Mouse (Mus musculus): Measurements from ENCODE around the gene Fam214b. TPM values are rescaled to one million over a fixed set of nuclear protein-coding genes. Genes with fewer than 3 reads are reported as not detected.

Gene Fam214b
- polyA plus RNA-seq, 1 experiment from 2014 or later, result 18.1 TPM

GRCm38 (mm10) chr4:43035851-43036250, 10.2 kb downstream of the Fam214b start:
- Histone ChIP-seq H3K27me3 (ENCODE audit: control insufficient read depth, insufficient read depth, low read length) (no peaks in the 10 kb centered on the region), H3K4me1 (ENCODE audit: control insufficient read depth, insufficient read depth, low read length) (peaks cover 14% of the 10 kb centered on the region), H3K4me2 (ENCODE audit: low read depth) (no peak overlapping the region), H3K36me3 (ENCODE audit: control insufficient read depth, insufficient read depth, low read length) (peaks cover 12% of the 10 kb centered on the region), H3K9me3 (ENCODE audit: control insufficient read depth, low read length) (no peaks in the 10 kb centered on the region), H3K9ac (ENCODE audit: low read length) (no peak overlapping the region), H3K4me3 (ENCODE audit: low read depth, low read length) (no peak overlapping the region), H3K27ac (ENCODE audit: low read depth, low read length) (no peak overlapping the region)
- ATAC-seq (ENCODE audit: insufficient read depth, low FRiP score, low TSS enrichment), result no peak
- WGBS, result 83% methylated on average over 6 of the region's 6 CpGs
- DNase-seq (ENCODE audit: low spot score), result no peak

GRCm38 (mm10) chr4:43033481-43033880, 12.5 kb downstream of the Fam214b start:
- Histone ChIP-seq H3K9ac (ENCODE audit: low read length) (no peak overlapping the region), H3K36me3 (ENCODE audit: control insufficient read depth, insufficient read depth, low read length) (peaks cover 17% of the 10 kb centered on the region), H3K4me2 (ENCODE audit: low read depth) (no peak overlapping the region), H3K27ac (ENCODE audit: low read depth, low read length) (no peak overlapping the region), H3K4me3 (ENCODE audit: low read depth, low read length) (no peak overlapping the region), H3K9me3 (ENCODE audit: control insufficient read depth, low read length) (no peaks in the 10 kb centered on the region), H3K27me3 (ENCODE audit: control insufficient read depth, insufficient read depth, low read length) (no peaks in the 10 kb centered on the region), H3K4me1 (ENCODE audit: control insufficient read depth, insufficient read depth, low read length) (peaks cover 10% of the 10 kb centered on the region)
- no peak for ATAC-seq (ENCODE audit: insufficient read depth, low FRiP score, low TSS enrichment)
- 87% methylated on average over 14 of the region's 14 CpGs for WGBS
- DNase-seq (ENCODE audit: low spot score), result no peak

GRCm38 (mm10) chr4:43032501-43032900, 13.5 kb downstream of the Fam214b start:
- DNase-seq (ENCODE audit: low spot score) (no peak), ATAC-seq (ENCODE audit: insufficient read depth, low FRiP score, low TSS enrichment) (no peak)
- 100% methylated on average over 1 of the region's 1 CpGs for WGBS
- H3K9ac ChIP-seq (ENCODE audit: low read length), result no peak overlapping the region
- no peak overlapping the region for H3K4me2 ChIP-seq (ENCODE audit: low read depth)
- no peaks in the 10 kb centered on the region for H3K27me3 ChIP-seq (ENCODE audit: control insufficient read depth, insufficient read depth, low read length)
- no peak overlapping the region for H3K4me3 ChIP-seq (ENCODE audit: low read depth, low read length)
- no peaks in the 10 kb centered on the region for H3K9me3 ChIP-seq (ENCODE audit: control insufficient read depth, low read length)
- 0 out of 2 replicates have a peak overlapping the region, but pooled peaks have one; percentile 10 for H3K27ac ChIP-seq (ENCODE audit: low read depth, low read length)
- H3K36me3 ChIP-seq (ENCODE audit: control insufficient read depth, insufficient read depth, low read length), result peaks cover 22% of the 10 kb centered on the region
- peaks cover 10% of the 10 kb centered on the region for H3K4me1 ChIP-seq (ENCODE audit: control insufficient read depth, insufficient read depth, low read length)

GRCm38 (mm10) chr4:43031237-43031995, 14.6 kb downstream of the Fam214b start, which contains the start of gene Stoml2:
TSS of gene Stoml2 (minus strand) at chr4:43031710.
- under 1% methylated on average over 38 of the region's 38 CpGs for WGBS
- Histone ChIP-seq H3K36me3 (ENCODE audit: control insufficient read depth, insufficient read depth, low read length) (peaks cover 22% of the 10 kb centered on the region), H3K4me2 (ENCODE audit: low read depth) (peak within 1 kb of the TSS; percentile 81), H3K27me3 (ENCODE audit: control insufficient read depth, insufficient read depth, low read length) (no peaks in the 10 kb centered on the region), H3K4me3 (ENCODE audit: low read depth, low read length) (peak within 1 kb of the TSS; percentile 77), H3K4me1 (ENCODE audit: control insufficient read depth, insufficient read depth, low read length) (peaks cover 10% of the 10 kb centered on the region), H3K9me3 (ENCODE audit: control insufficient read depth, low read length) (no peaks in the 10 kb centered on the region), H3K9ac (ENCODE audit: low read length) (peak within 1 kb of the TSS; percentile 90), H3K27ac (ENCODE audit: low read depth, low read length) (peak within 1 kb of the TSS; percentile 82)
- ATAC-seq (ENCODE audit: insufficient read depth, low FRiP score, low TSS enrichment) (peak; percentile 94), DNase-seq (ENCODE audit: low spot score) (peak; percentile 92)

GRCm38 (mm10) chr4:43030780-43031230, 15.2 kb downstream of the Fam214b start:
- Histone ChIP-seq H3K4me1 (ENCODE audit: control insufficient read depth, insufficient read depth, low read length) (peaks cover 10% of the 10 kb centered on the region), H3K9ac (ENCODE audit: low read length) (peak overlapping the region; percentile 90), H3K27ac (ENCODE audit: low read depth, low read length) (peak overlapping the region; percentile 82), H3K27me3 (ENCODE audit: control insufficient read depth, insufficient read depth, low read length) (no peaks in the 10 kb centered on the region), H3K4me2 (ENCODE audit: low read depth) (peak overlapping the region; percentile 81), H3K9me3 (ENCODE audit: control insufficient read depth, low read length) (no peaks in the 10 kb centered on the region), H3K36me3 (ENCODE audit: control insufficient read depth, insufficient read depth, low read length) (peaks cover 21% of the 10 kb centered on the region), H3K4me3 (ENCODE audit: low read depth, low read length) (peak overlapping the region; percentile 77)
- no peak; the same call in 1 of the 2 replicates for ATAC-seq (ENCODE audit: insufficient read depth, low FRiP score, low TSS enrichment)
- 2% methylated on average over 28 of the region's 28 CpGs for WGBS
- DNase-seq (ENCODE audit: low spot score), result no peak

GRCm38 (mm10) chr4:43030352-43030751, 15.7 kb downstream of the Fam214b start:
- peaks cover 19% of the 10 kb centered on the region for H3K36me3 ChIP-seq (ENCODE audit: control insufficient read depth, insufficient read depth, low read length)
- peaks cover 10% of the 10 kb centered on the region for H3K4me1 ChIP-seq (ENCODE audit: control insufficient read depth, insufficient read depth, low read length)
- no peaks in the 10 kb centered on the region for H3K9me3 ChIP-seq (ENCODE audit: control insufficient read depth, low read length)
- ATAC-seq (ENCODE audit: insufficient read depth, low FRiP score, low TSS enrichment), result no peak
- H3K4me2 ChIP-seq (ENCODE audit: low read depth), result peak overlapping the region; percentile 81
- H3K4me3 ChIP-seq (ENCODE audit: low read depth, low read length), result peak overlapping the region; percentile 77
- H3K27ac ChIP-seq (ENCODE audit: low read depth, low read length), result no peak overlapping the region
- peak overlapping the region; percentile 90 for H3K9ac ChIP-seq (ENCODE audit: low read length)
- no peaks in the 10 kb centered on the region for H3K27me3 ChIP-seq (ENCODE audit: control insufficient read depth, insufficient read depth, low read length)
- DNase-seq (ENCODE audit: low spot score), result no peak
- WGBS, result 82% methylated on average over 9 of the region's 9 CpGs

- peaks cover 19% of the 10 kb centered on the region for H3K36me3 ChIP-seq (ENCODE audit: control insufficient read depth, insufficient read depth, low read length)
- no peak for DNase-seq (ENCODE audit: low spot score)
Measured at GRCm38 (mm10) chr4:43029749-43030148, 16.3 kb downstream of the Fam214b start.

GRCm38 (mm10) chr4:43029121-43029520, 16.9 kb downstream of the Fam214b start:
- no peaks in the 10 kb centered on the region for H3K27me3 ChIP-seq (ENCODE audit: control insufficient read depth, insufficient read depth, low read length)
- H3K9me3 ChIP-seq (ENCODE audit: control insufficient read depth, low read length), result no peaks in the 10 kb centered on the region
- peaks cover 14% of the 10 kb centered on the region for H3K4me1 ChIP-seq (ENCODE audit: control insufficient read depth, insufficient read depth, low read length)
- no peak overlapping the region for H3K4me2 ChIP-seq (ENCODE audit: low read depth)
- H3K9ac ChIP-seq (ENCODE audit: low read length), result no peak overlapping the region
- H3K4me3 ChIP-seq (ENCODE audit: low read depth, low read length), result no peak overlapping the region
- WGBS, result 91% methylated on average over 7 of the region's 7 CpGs
- no peak overlapping the region for H3K27ac ChIP-seq (ENCODE audit: low read depth, low read length)
- peaks cover 19% of the 10 kb centered on the region for H3K36me3 ChIP-seq (ENCODE audit: control insufficient read depth, insufficient read depth, low read length)
- no peak for DNase-seq (ENCODE audit: low spot score)
- no peak for ATAC-seq (ENCODE audit: insufficient read depth, low FRiP score, low TSS enrichment)

More at GRCm38 (mm10) chr4:43029749-43030148, 16.3 kb downstream of the Fam214b start:
- Histone ChIP-seq H3K27me3 (ENCODE audit: control insufficient read depth, insufficient read depth, low read length) (no peaks in the 10 kb centered on the region), H3K4me1 (ENCODE audit: control insufficient read depth, insufficient read depth, low read length) (peaks cover 12% of the 10 kb centered on the region), H3K4me3 (ENCODE audit: low read depth, low read length) (no peak overlapping the region), H3K9me3 (ENCODE audit: control insufficient read depth, low read length) (no peaks in the 10 kb centered on the region), H3K27ac (ENCODE audit: low read depth, low read length) (no peak overlapping the region), H3K9ac (ENCODE audit: low read length) (no peak overlapping the region), H3K4me2 (ENCODE audit: low read depth) (no peak overlapping the region)
- 90% methylated on average over 9 of the region's 9 CpGs for WGBS
- ATAC-seq (ENCODE audit: insufficient read depth, low FRiP score, low TSS enrichment), result no peak
